Mouse (Mus musculus) C2C12 (cell line): ENCODE data around the gene Adcy9. TPM values are rescaled to one million over a fixed set of nuclear protein-coding genes. Genes with fewer than 3 reads are reported as not detected.

Source experiments
- H3K27me3 ChIP-seq: one replicate; pipeline ENCODE4 v1.6.1; 2011; ENCODE audit not compliant: control insufficient read depth, insufficient read depth, insufficient read length
- H3K36me3 ChIP-seq: one replicate; pipeline ENCODE4 v1.6.1; 2011; ENCODE audit not compliant: control insufficient read depth, insufficient read depth
- H3K4me3 ChIP-seq: one replicate; pipeline ENCODE4 v1.5.1; 2011; ENCODE audit warnings: mild to moderate bottlenecking, control low read depth; ENCODE audit not compliant: poor library complexity, insufficient read depth, severe bottlenecking
- H3K79me2 ChIP-seq: one replicate; pipeline ENCODE4 v1.6.1; 2011; ENCODE audit not compliant: control insufficient read depth, insufficient read depth
- H3K79me3 ChIP-seq: one replicate; pipeline ENCODE4 v1.6.1; 2011; ENCODE audit warnings: low read depth, control low read depth
- H3ac ChIP-seq: one replicate; pipeline ENCODE3; 2011; ENCODE audit warnings: low read depth; ENCODE audit not compliant: control insufficient read depth, insufficient read length
- CEBPB ChIP-seq: IDR thresholded peaks from one replicate; pipeline ENCODE4 v1.6.1; 2011; ENCODE audit warnings: low read depth, mild to moderate bottlenecking, control low read depth, moderate library complexity
- CTCF ChIP-seq: IDR thresholded peaks from one replicate; pipeline ENCODE4 v1.5.1; 2011; ENCODE audit not compliant: control insufficient read depth, insufficient read depth, insufficient read length
- FOSL1 ChIP-seq: IDR thresholded peaks from one replicate; pipeline ENCODE4 v1.8.0; 2011; ENCODE audit warnings: mild to moderate bottlenecking, low read length; ENCODE audit not compliant: poor library complexity, insufficient read depth, severe bottlenecking
- MAX ChIP-seq: IDR thresholded peaks from one replicate; pipeline ENCODE4 v1.6.1; 2011; ENCODE audit warnings: mild to moderate bottlenecking, control low read depth
- MYOD1 ChIP-seq: IDR thresholded peaks from one replicate; pipeline ENCODE4 v1.6.1; 2011; ENCODE audit warnings: low read depth; ENCODE audit not compliant: control insufficient read depth, insufficient read length
- MYOG ChIP-seq: IDR thresholded peaks from one replicate; pipeline ENCODE4 v1.6.1; 2011; ENCODE audit not compliant: control insufficient read depth, insufficient read length; ENCODE audit errors: extremely low read depth
- USF1 ChIP-seq: IDR thresholded peaks from one replicate; pipeline ENCODE4 v1.6.1; 2011; ENCODE audit warnings: low read depth, mild to moderate bottlenecking, control low read depth, moderate library complexity
- long read RNA-seq, 2 experiments: library from polyadenylated mRNA; unstranded; transcript quantifications; one replicate each; pipeline ENCODE4 v2.0.0; 2019 to 2020
- polyA plus RNA-seq: library from polyadenylated mRNA; unstranded; fragments of >200 nt; fragmentation: generic; extraction: Trizol; gene quantifications from one replicate; pipeline ENCODE4 v1.2.1, GENCODE M21; 2012; ENCODE audit warnings: missing spikeins

The Adcy9 gene
- polyA plus RNA-seq, result 2.2 TPM
- long read RNA-seq, experiment 1, partial matches to known transcripts, result 0 of 2 reads
- long read RNA-seq, experiment 1, other reads (novel, unspliced or antisense), result 2 of 2 reads
- long read RNA-seq, experiment 2, full-length matches to known transcripts, result 1 of 3 reads
- long read RNA-seq, experiment 2, partial matches to known transcripts, result 2 of 3 reads
- long read RNA-seq, experiment 2, other reads (novel, unspliced or antisense), result 0 of 3 reads

DNA sequence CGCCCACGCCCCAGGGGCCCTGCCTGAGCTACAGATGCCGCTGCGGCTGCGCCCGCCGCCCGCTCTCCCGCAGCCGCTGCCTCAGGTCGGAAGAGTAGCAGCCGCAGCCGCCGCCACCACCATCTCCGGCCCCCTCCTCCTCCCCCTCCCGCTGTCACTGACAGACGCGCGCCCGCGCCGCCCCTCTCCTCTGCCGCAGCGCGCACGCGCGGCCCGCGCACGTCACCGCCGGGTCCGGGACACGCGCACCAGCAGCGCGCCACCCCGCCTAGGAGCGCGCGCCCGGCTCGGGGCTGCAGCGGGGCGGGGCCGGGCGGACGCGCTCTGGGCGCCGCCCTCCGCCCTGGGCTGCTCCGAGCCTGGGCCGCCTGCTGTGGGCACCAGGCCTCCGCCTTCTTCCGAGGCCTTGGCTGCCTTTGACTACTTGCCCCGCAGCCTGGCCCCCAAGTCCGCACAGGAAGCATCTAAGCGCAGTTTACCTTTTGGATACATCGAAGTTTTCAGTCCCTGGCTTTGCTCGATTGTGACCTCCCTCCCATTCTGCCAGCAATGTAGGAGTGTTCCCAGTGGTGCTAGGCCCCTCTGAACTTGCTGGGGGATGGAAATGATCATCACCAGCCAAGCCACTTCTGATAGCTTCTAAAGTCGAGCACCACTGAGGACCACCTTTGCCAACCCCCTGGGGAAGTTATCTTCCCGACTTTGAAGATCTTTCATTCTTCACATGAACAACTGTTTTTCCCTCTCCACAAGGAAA lies at the start of gene Adcy9:
Gene Adcy9 (minus strand): TSS at position 201 of the 757 bp plus-strand sequence.
- Histone ChIP-seq H3K4me3 (peak within 1 kb of the TSS; percentile 47), H3K79me3 (no peaks in the 10 kb centered on the region), H3K79me2 (no peaks in the 10 kb centered on the region), H3ac (peak within 1 kb of the TSS; percentile 76), H3K27me3 (no peaks in the 10 kb centered on the region), H3K36me3 (no peaks in the 10 kb centered on the region)
- TF ChIP-seq MAX (peak; percentile 19), MYOG (no peak)

DNA sequence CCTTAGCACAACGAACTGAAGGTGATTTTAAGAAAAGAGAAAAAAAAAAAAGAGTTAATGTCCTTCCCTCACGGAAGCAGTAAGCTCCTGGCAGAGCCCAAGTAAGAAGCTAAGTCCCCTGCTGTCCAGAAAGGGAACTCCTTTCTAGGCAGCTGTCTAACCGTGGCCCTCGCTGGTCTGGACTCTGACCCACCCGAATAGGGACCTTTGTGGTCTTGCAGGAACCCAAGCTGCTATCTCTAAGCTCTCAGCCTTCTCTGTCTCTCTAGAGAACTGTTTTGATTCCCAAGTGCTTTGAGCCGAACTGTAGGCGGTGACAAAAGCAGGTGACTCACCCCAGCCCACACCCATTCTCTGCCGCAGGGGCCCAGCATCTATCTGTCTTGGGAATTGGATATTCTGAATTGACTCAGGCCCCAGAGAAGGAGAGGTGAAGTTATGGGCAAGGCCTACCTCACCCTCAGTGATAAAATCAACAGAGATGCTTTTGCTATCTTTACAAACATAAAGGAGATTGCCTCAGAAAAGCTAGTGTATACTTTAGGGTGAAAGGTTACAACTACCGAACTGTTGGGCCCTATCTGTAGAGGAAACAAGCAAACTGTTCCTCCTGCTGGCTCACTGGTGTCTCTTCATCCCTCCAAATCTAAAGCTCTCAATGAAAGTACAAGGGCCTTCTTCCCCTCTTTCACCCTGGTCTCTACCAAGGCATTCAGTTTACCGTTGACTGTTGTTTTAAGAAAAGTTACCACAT lies 49.5 kb upstream of the Adcy9 start:
- Histone ChIP-seq H3K27me3 (no peaks in the 10 kb centered on the region), H3K4me3 (no peak overlapping the region), H3K79me3 (no peaks in the 10 kb centered on the region), H3K79me2 (no peaks in the 10 kb centered on the region), H3ac (no peak overlapping the region), H3K36me3 (no peaks in the 10 kb centered on the region)
- TF ChIP-seq FOSL1 (peak; percentile 25), MYOD1 (no peak), MYOG (no peak)

DNA sequence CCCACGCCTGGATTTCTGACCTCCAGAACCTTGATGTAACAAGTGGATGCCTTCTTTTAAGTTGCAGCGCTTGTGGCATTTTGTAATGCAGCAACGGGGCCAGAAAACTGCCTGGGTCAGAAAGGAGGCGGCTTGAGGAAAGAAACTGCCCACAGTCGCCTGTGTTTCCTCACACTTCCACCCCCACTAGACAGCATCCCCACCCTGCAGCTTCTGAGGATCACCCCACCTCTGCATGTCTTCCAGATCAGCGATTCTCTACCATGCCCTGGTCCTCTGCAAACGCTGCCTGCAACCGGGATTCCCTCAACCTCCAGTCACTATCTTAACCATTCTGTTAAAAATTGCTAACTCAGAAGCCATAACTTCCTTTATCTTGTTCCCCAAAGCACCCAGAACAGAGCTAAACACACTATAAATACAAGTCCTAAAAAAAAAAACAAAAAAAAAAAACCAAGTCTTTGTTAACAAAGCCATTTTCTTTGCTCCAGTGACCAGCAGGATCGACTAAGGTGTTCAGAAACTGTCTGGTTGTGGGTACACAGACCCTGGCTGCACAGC lies 44.3 kb upstream of the Adcy9 start:
- H3ac ChIP-seq, result no peak overlapping the region
- no peaks in the 10 kb centered on the region for H3K27me3 ChIP-seq
- no peaks in the 10 kb centered on the region for H3K79me3 ChIP-seq
- no peaks in the 10 kb centered on the region for H3K79me2 ChIP-seq
- TF ChIP-seq USF1, result no peak
- no peak for TF ChIP-seq FOSL1
- TF ChIP-seq MAX, result no peak
- no peak for TF ChIP-seq MYOD1
- no peak for TF ChIP-seq MYOG
- no peak for TF ChIP-seq CEBPB
- TF ChIP-seq CTCF, result no peak
- no peak overlapping the region for H3K4me3 ChIP-seq
- no peaks in the 10 kb centered on the region for H3K36me3 ChIP-seq

DNA sequence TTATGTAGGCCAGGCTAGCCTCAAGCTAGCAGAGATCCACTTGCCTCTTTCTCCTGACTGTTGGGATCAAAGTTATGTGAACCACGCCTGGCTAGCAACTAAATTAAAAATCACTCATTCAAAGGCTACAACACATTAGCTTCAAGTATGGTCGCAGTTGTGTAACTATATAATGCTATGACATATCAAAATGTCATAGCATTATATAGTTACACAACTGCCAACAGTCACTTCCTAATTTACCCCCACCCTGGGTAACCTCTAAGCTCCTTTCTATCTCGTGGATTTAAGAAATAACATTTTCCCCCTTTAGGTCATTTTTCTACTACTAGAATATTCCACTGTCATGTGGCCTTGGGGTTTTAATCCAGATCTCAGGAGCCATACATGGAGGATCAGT lies 37.6 kb upstream of the Adcy9 start:
- Histone ChIP-seq H3K4me3 (no peak overlapping the region), H3K79me3 (no peaks in the 10 kb centered on the region), H3K79me2 (no peaks in the 10 kb centered on the region), H3K27me3 (no peaks in the 10 kb centered on the region), H3K36me3 (no peaks in the 10 kb centered on the region), H3ac (no peak overlapping the region)
- TF ChIP-seq USF1, result no peak
- TF ChIP-seq MYOG, result no peak
- TF ChIP-seq CEBPB, result no peak
- no peak for TF ChIP-seq MYOD1
- TF ChIP-seq CTCF, result no peak
- no peak for TF ChIP-seq FOSL1
- no peak for TF ChIP-seq MAX

DNA sequence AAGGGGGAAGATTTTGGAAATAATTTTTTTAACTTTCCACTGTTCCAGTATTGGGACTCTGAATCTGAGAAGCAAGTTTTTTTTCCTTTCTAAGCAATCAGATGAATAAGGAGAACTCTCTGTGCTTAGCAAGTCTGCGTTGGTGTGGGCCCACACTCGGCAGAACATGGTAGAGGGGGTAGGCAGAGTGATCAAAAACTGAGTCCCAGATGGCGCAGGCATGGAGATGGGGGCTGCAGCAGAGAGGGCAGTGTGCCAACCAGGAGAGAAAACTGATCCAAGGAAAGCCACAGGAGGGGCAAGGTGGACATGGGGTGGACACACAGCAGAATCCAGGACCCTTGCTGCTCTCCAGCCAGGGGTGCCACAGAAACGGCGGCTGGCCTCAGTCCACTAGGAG lies 36.1 kb upstream of the Adcy9 start:
- no peak for TF ChIP-seq MAX
- no peak for TF ChIP-seq CEBPB
- no peak for TF ChIP-seq MYOG
- TF ChIP-seq MYOD1, result no peak

DNA sequence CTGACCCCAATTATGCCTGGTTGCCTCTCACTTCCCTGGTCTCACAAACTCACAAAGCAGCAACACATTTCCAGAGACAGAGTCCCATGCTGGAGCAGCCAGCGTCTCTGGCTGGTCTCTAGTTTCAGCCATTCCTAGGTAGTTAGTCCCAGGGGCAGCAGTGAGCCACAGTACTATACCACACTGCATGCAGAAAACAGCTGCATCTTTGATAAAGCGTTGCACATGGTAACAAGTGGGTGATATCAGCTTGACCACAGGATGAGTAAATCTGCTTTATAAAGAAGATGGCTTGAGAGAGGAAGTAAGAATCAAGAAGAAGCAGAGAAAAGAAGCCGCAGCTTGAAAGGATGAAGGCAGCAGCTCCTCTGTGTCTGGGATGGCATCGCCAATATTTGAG lies 35.4 kb upstream of the Adcy9 start:
- H3K36me3 ChIP-seq, result no peaks in the 10 kb centered on the region
- TF ChIP-seq CEBPB (no peak), USF1 (no peak), MAX (peak; percentile 53), MYOD1 (peak; percentile 98), MYOG (no peak)
- H3K79me2 ChIP-seq, result no peaks in the 10 kb centered on the region
- no peaks in the 10 kb centered on the region for H3K79me3 ChIP-seq
- no peak overlapping the region for H3K4me3 ChIP-seq
- H3K27me3 ChIP-seq, result no peaks in the 10 kb centered on the region
- no peak overlapping the region for H3ac ChIP-seq

More for the DNA sequence above, 36.1 kb upstream of the Adcy9 start:
- no peaks in the 10 kb centered on the region for H3K79me3 ChIP-seq
- H3K79me2 ChIP-seq, result no peaks in the 10 kb centered on the region
- H3ac ChIP-seq, result peak overlapping the region; percentile 37
- H3K4me3 ChIP-seq, result no peak overlapping the region
- no peaks in the 10 kb centered on the region for H3K27me3 ChIP-seq
- H3K36me3 ChIP-seq, result no peaks in the 10 kb centered on the region
